Mouse (Mus musculus): ENCODE results near the gene Agbl5.

Agbl5 gene

DNA sequence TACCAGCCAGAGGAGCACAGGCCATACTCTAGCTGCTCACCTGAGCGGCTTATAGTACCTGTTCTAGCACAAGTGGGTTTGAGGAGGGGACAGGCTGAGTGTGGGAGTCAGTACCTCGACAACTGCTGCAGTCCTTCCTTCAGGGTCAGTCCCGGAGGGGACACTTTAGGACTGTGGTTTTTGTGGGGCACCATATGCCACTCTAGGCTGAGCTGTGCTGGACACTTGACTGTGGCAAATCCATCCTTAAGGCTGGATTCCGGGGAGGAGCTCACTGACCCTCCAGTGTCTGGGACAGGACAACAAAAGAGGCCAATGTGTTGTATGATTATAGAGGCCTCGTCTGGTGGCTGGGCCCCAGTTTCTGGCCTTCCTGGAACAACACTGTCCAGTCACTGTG, 64.1 kb downstream of the Agbl5 start:
- DNase-seq (ENCODE audit: low spot score) = no peak

DNA sequence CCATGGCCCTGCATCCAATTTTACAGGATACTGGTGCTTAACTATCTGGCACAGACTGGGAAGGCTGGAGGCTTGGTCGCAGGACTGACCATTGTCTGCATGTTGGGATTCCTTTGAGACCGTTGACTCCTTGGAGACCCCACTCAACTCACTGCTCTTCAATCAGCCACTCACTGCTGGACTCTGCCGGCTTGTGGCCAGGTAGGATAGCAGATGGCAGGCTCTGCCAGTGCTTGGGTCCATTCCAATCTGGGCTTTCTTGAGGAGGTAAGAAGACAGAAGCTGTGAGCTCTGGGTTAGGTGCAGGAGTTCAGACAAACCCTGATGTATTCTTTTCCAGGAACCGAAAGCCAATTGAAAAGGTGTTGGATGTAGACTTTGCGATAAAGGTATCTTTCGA, 65.6 kb downstream of the Agbl5 start:
- no peak for DNase-seq (ENCODE audit: low spot score)

DNA sequence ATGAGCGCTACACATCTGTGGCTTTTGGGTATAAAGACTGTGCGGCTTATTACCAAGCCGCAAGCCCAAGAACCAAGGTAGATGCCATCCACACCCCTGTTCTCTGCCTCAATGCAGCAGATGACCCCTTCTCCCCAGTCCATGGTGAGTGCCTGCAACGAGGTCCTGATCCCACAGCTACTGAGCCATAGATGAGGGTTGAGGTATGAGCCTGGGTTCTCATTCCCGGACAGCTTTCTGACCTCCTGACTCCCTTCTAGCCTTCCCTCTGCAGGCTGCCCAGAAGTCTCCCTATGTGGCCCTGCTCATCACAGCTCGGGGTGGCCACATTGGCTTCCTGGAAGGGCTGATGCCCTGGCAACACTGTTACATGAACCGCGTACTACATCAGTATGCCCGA, 66.1 kb downstream of the Agbl5 start:
- DNase-seq (ENCODE audit: low spot score) = no peak

DNA sequence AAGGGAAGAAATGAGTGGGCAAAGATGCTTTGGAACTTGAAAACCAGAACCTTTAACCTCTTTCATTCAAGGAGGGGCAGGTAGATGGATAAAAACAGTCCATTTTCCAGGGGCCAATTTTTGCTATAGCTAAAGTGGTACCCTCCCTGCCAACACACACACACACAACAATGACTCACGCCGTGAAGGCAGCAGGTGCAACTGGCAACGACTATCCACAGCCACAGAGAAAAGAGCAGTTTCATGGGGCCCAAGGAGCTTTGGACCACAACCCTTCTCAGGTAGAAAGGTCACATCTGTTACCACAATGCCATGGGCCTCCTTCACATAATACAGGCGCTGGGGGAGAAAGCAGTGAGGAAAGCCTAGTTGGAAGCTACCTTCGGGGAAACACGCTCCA, 67.3 kb downstream of the Agbl5 start:
- no peak for DNase-seq (ENCODE audit: low spot score)
